Mouse (Mus musculus) intestine, embryonic 16.5 days (tissue): Measurements from ENCODE around the gene Car5a. TPM values are rescaled to one million over a fixed set of nuclear protein-coding genes. Genes with fewer than 3 reads are reported as not detected.
A peak's percentile ranks its signal among the peaks of the same experiment; 100 is the strongest.

Experiments used
- ATAC-seq: fragments of 200-750 bp; cut with Nextera tagmentation; 2 replicates; pipeline ENCODE4 v1.8.0; 2017; ENCODE audit warnings: moderate TSS enrichment, moderate library complexity
- H3K27ac ChIP-seq: fragments of 300-500 bp; sonication (generic); 2 replicates; pipeline ENCODE4 v1.5.1; 2014; ENCODE audit warnings: mild to moderate bottlenecking, low read length
- H3K27me3 ChIP-seq: fragments of 300-500 bp; sonication (generic); replicated peaks from 2 replicates; pipeline ENCODE4 v1.6.1; 2014; ENCODE audit warnings: low read length, control low read depth, mixed read lengths; ENCODE audit not compliant: control insufficient read depth, insufficient read depth
- H3K36me3 ChIP-seq: fragments of 300-500 bp; sonication (generic); 2 replicates; pipeline ENCODE4 v1.6.1; 2014; ENCODE audit warnings: low read length, control low read depth; ENCODE audit not compliant: control insufficient read depth, insufficient read depth
- H3K4me1 ChIP-seq: fragments of 300-500 bp; sonication (generic); 2 replicates; pipeline ENCODE4 v1.6.1; 2014; ENCODE audit warnings: low read length, control low read depth, mixed read lengths; ENCODE audit not compliant: control insufficient read depth, insufficient read depth
- H3K4me2 ChIP-seq: fragments of 300-500 bp; sonication (generic); 2 replicates; pipeline ENCODE4 v1.6.1; 2014; ENCODE audit warnings: low read depth, low read length, control low read depth
- H3K4me3 ChIP-seq: fragments of 300-500 bp; sonication (generic); 2 replicates; pipeline ENCODE4 v1.5.1; 2014; ENCODE audit warnings: mild to moderate bottlenecking, low read length
- H3K9ac ChIP-seq: fragments of 300-500 bp; sonication (generic); 2 replicates; pipeline ENCODE4 v1.6.1; 2014; ENCODE audit warnings: low read depth, low read length
- H3K9me3 ChIP-seq: fragments of 300-500 bp; sonication (generic); 2 replicates; pipeline ENCODE4 v1.6.1; 2016; ENCODE audit warnings: low read length, control low read depth; ENCODE audit not compliant: control insufficient read depth
- WGBS: fragments of 180-500 bp; shearing (Covaris S2); extraction: QIAGEN DNeasy Blood & Tissue Kit; methylation state at CpG from one replicate; pipeline ENCODE4 v1.1.7; 2014; 5-methylcytosine and 5-hydroxymethylcytosine counted together
- polyA plus RNA-seq: library from polyadenylated mRNA; unstranded; fragments of >200 nt; fragmentation: Nextera tagmentation; extraction: Ambion mirVana; gene quantifications from 2 replicates; pipeline ENCODE4 v1.2.1, GENCODE M21; 2015

Car5a gene
- polyA plus RNA-seq, 1 experiment from 2014 or later: 0.31 TPM

GRCm38 (mm10) chr8:121896476-121897145, 48.1 kb downstream of the Car5a start:
- WGBS: 36% methylated on average over 12 of the region's 12 CpGs
- Histone ChIP-seq H3K9me3 (no peaks in the 10 kb centered on the region), H3K36me3 (no peaks in the 10 kb centered on the region), H3K4me3 (no peak overlapping the region), H3K4me2 (0 out of 2 replicates have a peak overlapping the region, but pooled peaks have one; percentile 1), H3K27me3 (no peaks in the 10 kb centered on the region), H3K4me1 (peaks cover 37% of the 10 kb centered on the region), H3K27ac (peak overlapping the region; percentile 99), H3K9ac (peak overlapping the region; percentile 38; the same call in 1 of the 2 replicates)
- no peak for ATAC-seq

DNA sequence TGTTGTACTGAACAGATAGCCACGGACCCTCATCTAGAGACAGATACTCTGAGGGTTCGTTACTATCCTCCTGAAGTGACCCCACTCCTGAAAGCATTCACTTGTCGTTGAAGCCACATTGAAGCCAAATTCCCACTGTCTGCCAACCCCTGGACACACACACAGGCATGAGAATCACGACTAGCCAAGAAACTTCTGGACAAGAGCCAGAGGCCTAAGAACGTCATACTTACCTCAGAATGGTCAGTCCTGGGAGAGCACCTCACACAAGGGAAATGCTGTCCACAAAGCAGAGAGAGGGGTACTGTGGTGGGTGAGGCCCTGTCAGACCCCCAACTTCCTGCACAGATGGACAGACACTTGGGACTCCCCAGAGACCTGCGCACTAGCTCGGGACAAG, 48.8 kb downstream of the Car5a start:
- Histone ChIP-seq H3K36me3 (no peaks in the 10 kb centered on the region), H3K4me3 (no peak overlapping the region), H3K27me3 (no peaks in the 10 kb centered on the region), H3K9me3 (no peaks in the 10 kb centered on the region), H3K27ac (no peak overlapping the region), H3K9ac (0 out of 2 replicates have a peak overlapping the region, but pooled peaks have one; percentile 9), H3K4me2 (0 out of 2 replicates have a peak overlapping the region, but pooled peaks have one; percentile 1), H3K4me1 (peaks cover 37% of the 10 kb centered on the region)
- no peak for ATAC-seq
- WGBS: 71% methylated on average over 7 of the region's 7 CpGs

DNA sequence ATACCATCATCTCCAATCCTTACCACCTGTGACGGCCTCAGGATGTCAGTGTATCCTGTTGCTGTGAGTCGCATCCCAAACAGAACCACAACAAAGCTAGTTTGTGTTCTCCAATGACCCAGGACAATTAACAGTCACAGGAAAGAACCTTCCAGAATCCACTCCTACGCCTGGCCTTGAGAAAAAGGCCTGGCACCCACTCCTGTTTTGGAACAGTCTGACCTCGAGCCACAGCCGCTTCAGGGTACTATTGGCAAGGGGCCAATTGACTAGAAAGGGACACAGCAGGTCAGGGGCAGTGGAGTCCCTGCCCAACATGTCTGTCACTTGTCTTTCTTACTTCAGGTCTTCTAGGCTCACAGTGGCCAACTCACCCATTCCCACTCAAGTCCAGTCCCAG, 51.8 kb downstream of the Car5a start:
- Histone ChIP-seq H3K36me3 (no peaks in the 10 kb centered on the region), H3K4me2 (no peak overlapping the region), H3K27ac (no peak overlapping the region), H3K4me1 (peaks cover 20% of the 10 kb centered on the region), H3K4me3 (no peak overlapping the region), H3K9ac (no peak overlapping the region), H3K9me3 (no peaks in the 10 kb centered on the region), H3K27me3 (no peaks in the 10 kb centered on the region)
- ATAC-seq: no peak
- WGBS: 84% methylated on average over 5 of the region's 5 CpGs

DNA sequence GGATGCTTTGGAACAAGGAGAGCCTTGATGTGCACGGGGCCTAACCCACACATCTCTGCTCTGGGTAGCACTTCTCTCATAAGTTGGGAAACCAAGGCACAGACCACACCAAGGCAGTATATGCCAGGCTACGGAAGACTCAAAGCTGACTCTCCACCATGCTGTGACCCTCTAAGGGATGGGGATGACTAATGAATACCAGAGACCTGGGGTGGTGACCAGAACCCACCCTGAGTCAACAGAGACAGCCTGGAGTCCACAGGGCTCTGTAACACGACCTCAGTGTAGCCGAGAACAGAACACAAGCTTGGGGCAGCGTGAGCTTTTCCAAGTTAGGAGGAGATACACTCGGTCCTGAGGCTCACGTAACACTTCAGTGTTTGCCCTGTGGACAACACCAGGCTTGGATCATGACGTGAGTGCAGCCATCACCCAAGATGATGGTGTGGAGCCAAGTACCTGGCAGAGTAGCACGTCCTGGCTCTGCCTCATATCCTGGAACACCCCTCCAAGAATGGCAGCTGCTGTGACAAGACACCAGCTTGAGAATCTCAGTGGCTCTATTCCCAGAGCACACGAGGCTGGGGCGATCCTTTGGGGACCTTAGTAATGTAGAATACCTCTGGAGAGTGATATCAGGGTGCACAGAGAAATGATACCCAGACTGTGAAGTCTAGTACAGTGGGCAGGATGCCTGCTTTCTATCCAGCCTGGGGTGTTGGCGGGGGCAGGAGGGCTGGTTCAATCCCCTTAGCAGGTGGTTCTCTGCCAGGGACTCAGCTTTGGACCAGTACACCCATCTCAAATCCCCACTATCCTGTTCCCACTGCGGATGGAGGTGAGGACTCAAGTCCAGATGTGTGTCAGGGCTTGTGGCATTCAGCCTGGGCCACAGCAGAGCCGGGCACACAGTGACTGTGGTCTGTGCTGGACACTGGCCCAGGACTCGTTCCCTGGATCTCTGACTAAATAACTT, 54.6 kb downstream of the Car5a start:
- no peaks in the 10 kb centered on the region for H3K9me3 ChIP-seq
- no peak for ATAC-seq
- H3K27ac ChIP-seq: no peak overlapping the region
- H3K9ac ChIP-seq: no peak overlapping the region
- H3K36me3 ChIP-seq: peaks cover 7% of the 10 kb centered on the region
- H3K4me1 ChIP-seq: no peaks in the 10 kb centered on the region
- 76% methylated on average over 15 of the region's 15 CpGs for WGBS
- no peak overlapping the region for H3K4me2 ChIP-seq
- H3K27me3 ChIP-seq: no peaks in the 10 kb centered on the region
- no peak overlapping the region for H3K4me3 ChIP-seq

DNA sequence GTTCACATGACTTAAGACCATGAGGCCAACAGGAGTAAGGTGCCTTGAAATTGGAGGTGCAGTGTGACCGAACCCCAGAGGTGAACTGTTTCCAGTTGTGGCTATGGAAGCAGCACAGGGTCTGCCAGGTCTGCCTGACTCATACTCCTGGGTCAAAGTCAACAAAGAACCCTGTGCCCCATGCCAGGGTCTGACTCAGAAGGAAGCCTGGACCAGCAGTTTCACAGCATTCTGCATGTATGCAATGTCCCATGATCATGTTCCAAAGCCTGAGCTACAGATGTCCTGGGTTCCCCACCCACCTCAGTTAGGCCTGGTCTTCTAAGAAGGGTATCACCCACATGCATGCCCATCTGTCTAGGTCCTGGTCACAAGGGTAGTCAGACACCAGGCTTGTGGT, 55.4 kb downstream of the Car5a start:
- no peak for ATAC-seq
- H3K36me3 ChIP-seq: peaks cover 11% of the 10 kb centered on the region

DNA sequence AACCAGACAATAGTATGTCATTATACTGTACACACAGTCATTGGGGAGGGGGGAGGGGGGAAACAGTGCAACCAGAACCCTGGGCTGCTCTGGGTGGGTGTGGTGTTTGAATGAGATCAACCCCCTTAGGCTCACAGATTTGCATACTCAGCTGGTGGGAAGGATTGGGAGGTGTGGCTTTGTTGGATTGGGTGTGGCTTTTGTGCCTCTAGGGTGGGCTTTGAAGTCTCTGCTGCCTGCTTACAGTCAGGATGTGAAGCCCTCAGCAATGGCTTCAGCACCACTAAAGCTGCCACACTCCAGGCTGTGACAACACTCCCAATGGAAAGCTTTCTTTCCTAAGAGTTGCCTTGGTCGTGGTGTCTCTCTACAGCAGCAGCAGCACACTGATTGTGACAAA, 57.2 kb downstream of the Car5a start:
- no peak overlapping the region for H3K9ac ChIP-seq
- no peaks in the 10 kb centered on the region for H3K4me1 ChIP-seq
- no peak overlapping the region for H3K4me2 ChIP-seq
- 68% methylated on average over 1 of the region's 1 CpGs for whole genome bisulfite sequencing
- ATAC-seq: no peak
- no peaks in the 10 kb centered on the region for H3K27me3 ChIP-seq
- H3K27ac ChIP-seq: no peak overlapping the region
- no peaks in the 10 kb centered on the region for H3K9me3 ChIP-seq
- H3K4me3 ChIP-seq: no peak overlapping the region
- H3K36me3 ChIP-seq: peaks cover 13% of the 10 kb centered on the region

More for the DNA sequence above, 55.4 kb downstream of the Car5a start:
- no peak overlapping the region for H3K4me3 ChIP-seq
- no peaks in the 10 kb centered on the region for H3K4me1 ChIP-seq
- no peak overlapping the region for H3K9ac ChIP-seq
- no peaks in the 10 kb centered on the region for H3K9me3 ChIP-seq
- H3K27ac ChIP-seq: no peak overlapping the region
- H3K4me2 ChIP-seq: no peak overlapping the region
- WGBS: 76% methylated on average over 1 of the region's 1 CpGs
- no peaks in the 10 kb centered on the region for H3K27me3 ChIP-seq

GRCm38 (mm10) chr8:121885433-121885832, 59.3 kb downstream of the Car5a start:
- ATAC-seq: no peak
- H3K36me3 ChIP-seq: peaks cover 13% of the 10 kb centered on the region

GRCm38 (mm10) chr8:121885001-121885400, 59.7 kb downstream of the Car5a start:
- no peak for ATAC-seq
- H3K27me3 ChIP-seq: no peaks in the 10 kb centered on the region
- H3K9ac ChIP-seq: no peak overlapping the region
- WGBS: 94% methylated on average over 9 of the region's 9 CpGs
- no peak overlapping the region for H3K27ac ChIP-seq
- no peaks in the 10 kb centered on the region for H3K9me3 ChIP-seq
- no peak overlapping the region for H3K4me3 ChIP-seq
- H3K4me1 ChIP-seq: no peaks in the 10 kb centered on the region
- H3K36me3 ChIP-seq: peaks cover 13% of the 10 kb centered on the region
- H3K4me2 ChIP-seq: no peak overlapping the region

More at GRCm38 (mm10) chr8:121885433-121885832, 59.3 kb downstream of the Car5a start:
- no peak overlapping the region for H3K27ac ChIP-seq
- H3K9ac ChIP-seq: no peak overlapping the region
- H3K4me3 ChIP-seq: no peak overlapping the region
- H3K4me1 ChIP-seq: no peaks in the 10 kb centered on the region
- WGBS: 89% methylated on average over 6 of the region's 6 CpGs
- H3K27me3 ChIP-seq: no peaks in the 10 kb centered on the region
- H3K9me3 ChIP-seq: no peaks in the 10 kb centered on the region
- no peak overlapping the region for H3K4me2 ChIP-seq

- peaks cover 13% of the 10 kb centered on the region for H3K36me3 ChIP-seq
Observed at GRCm38 (mm10) chr8:121884181-121884580, 60.5 kb downstream of the Car5a start.

More at GRCm38 (mm10) chr8:121884181-121884580, 60.5 kb downstream of the Car5a start:
- Histone ChIP-seq H3K9me3 (no peaks in the 10 kb centered on the region), H3K27ac (no peak overlapping the region), H3K4me2 (no peak overlapping the region), H3K4me1 (no peaks in the 10 kb centered on the region), H3K9ac (no peak overlapping the region), H3K4me3 (no peak overlapping the region), H3K27me3 (no peaks in the 10 kb centered on the region)
- ATAC-seq: no peak
- 88% methylated on average over 3 of the region's 3 CpGs for WGBS
